Mouse (Mus musculus) gastrocnemius, postnatal 4 days (tissue): ENCODE results near the gene Gm37240. TPM values are rescaled to one million over a fixed set of nuclear protein-coding genes. Genes with fewer than 3 reads are reported as not detected.

Experiments used
- DNase-seq, 2 experiments: peaks; one replicate each; pipeline ENCODE4 v3.0.0; 2021 to 2022; ENCODE audit warnings: low spot score in 2 of 2, mixed read lengths in 2 of 2
- total RNA-seq, 2 experiments: library from RNA; stranded (reverse); gene quantifications; 2 replicates each; pipeline ENCODE4 v1.2.3; 2021

Gene Gm37240
- total RNA-seq, 2 experiments from 2014 or later = 26.2 to 28.4 TPM

GRCm38 (mm10) chr3:84929171-84929570, 958.1 kb downstream of the Gm37240 start:
- DNase-seq = no peak

DNA sequence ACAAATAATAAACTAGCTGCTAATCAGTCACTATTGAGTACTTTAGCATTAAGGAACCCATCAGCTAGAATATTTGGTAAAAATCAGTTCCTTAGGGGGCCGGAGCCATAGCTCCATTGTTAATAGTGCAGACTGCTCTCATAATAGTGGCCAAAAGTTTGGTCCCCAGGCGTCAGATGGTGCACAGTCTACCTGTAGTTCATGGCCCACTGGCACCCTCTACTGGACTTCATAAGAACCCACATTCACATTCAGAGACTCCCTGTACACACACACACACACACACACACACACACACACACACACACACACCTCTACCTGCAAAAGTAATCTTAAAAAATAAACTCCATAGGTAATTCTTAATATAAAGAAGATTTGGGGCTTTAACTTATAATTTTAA, 959.4 kb downstream of the Gm37240 start:
- DNase-seq = no peak

GRCm38 (mm10) chr3:84927168-84927794, 960.0 kb downstream of the Gm37240 start:
- no peak for DNase-seq

- no peak for DNase-seq
Observed at GRCm38 (mm10) chr3:84926140-84926539, 961.2 kb downstream of the Gm37240 start.

- no peak for DNase-seq
Observed at GRCm38 (mm10) chr3:84925229-84925628, 962.1 kb downstream of the Gm37240 start.

DNA sequence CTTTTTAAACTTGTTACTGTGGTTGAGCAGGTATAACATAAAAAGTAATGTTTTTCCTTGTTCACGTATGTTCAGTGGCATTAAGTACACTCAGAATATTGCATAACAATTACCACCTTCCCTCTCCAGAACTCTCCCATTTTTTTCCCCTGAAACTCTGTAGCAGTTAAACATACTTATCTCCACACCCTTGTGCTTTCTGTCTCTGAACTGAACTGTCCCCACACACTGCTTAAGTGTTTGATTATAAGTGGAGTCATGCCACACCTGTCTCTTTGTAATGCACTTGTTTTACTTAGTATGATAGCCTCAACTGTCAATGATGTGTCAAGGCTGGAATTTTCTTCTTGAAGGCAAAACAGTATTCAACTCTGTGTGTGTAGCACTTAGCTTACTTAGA, 963.6 kb downstream of the Gm37240 start:
- no peak for DNase-seq

- DNase-seq = no peak
Observed at GRCm38 (mm10) chr3:84923256-84923655, 964.1 kb downstream of the Gm37240 start.

- DNase-seq = no peak
Observed at GRCm38 (mm10) chr3:84921704-84922420, 965.5 kb downstream of the Gm37240 start.

DNA sequence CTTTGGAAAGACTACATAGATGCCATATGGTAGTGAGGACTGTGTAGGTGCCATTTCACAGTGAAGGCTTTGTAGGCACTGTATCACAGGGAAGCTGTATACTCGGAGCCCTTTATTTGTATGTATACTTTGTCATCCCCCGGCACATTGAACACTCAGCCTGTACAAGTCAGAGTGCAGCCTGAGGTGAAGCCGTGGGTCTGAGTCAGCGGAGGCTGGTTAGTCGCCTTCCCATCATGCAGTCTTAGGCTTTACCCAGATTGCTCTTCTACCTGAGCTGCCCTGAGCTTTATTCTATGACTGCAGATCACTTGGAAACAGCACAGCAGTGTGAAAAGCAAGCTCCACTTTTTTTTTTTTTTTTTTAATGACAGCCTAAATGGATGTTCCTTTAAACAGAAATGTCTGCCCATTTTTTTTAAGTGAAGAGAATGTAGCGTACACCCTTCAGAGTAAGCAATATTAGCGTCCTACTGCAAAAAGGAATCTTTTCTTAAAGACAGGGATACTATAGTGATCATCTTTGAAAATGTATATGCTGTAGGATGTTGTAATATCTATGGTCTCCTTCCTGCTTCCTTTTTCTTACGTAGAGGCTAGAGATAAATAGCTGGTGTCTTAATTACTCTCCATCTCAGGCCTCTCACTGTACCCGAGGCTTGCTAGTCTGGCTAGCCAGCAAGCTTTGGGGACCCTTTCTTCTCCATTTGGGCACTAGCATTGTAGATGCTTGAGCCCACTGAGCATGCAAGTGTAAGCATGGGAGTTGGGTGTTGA, 969.2 kb downstream of the Gm37240 start:
- no peak for DNase-seq

DNA sequence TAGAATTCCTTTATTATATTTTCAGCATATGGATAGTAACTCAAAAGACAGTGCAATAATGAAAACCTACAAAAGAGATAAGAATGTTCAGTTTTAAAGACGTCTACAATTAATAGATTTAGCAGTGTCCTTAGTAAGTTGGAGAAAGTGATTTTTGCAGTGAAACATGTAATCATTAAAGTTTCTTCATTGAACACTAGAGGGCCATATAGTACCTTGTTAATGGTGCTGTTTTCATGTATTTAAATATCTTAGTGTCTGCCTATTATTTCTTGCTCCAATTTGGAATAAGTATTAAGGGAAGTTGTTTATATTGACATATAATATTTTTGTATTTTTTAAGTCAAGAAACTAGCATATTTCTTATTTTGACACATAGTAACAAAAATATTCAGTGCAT, 973.0 kb downstream of the Gm37240 start:
- no peak for DNase-seq

DNA sequence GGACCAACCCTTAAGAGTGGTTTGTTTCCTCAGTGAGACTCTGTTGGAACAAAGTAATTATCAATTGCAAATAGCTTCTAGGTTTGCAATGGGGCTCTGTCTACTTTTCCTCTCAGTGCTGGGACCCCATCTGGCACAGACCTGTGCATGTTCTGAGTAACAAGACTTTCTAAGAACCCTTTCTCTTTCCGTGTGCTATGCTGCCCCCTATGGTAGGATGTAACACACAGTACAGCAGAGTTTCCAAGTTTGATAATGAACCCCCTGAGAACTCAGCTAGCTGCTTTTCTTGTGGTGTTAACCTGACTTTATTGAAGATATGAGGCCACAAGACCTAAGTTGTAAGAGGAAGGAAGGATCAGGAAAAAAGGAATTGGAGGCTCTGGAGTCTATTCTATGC, 980.8 kb downstream of the Gm37240 start:
- no peak for DNase-seq

DNA sequence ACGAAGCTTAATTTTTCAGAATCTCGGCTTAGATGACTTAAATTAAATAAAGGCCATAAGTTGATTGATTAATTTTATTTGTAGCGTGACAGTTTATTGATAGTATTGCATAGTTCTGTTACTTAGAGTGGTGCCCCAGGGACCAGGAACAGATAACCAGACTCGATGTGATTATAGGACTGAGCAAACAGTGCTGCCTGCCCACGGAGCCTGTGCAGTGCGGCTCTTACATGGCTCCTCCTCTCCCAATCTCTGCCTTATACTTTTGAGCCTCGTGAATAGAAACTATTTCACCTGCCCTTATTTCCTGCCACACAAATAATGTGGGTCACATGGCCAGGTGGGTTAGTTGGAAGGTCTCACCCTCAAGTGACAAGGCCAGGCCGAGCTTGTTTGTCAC, 989.4 kb downstream of the Gm37240 start:
- DNase-seq = no peak

- no peak for DNase-seq
Observed at GRCm38 (mm10) chr3:84890983-84891382, 996.3 kb downstream of the Gm37240 start.

DNA sequence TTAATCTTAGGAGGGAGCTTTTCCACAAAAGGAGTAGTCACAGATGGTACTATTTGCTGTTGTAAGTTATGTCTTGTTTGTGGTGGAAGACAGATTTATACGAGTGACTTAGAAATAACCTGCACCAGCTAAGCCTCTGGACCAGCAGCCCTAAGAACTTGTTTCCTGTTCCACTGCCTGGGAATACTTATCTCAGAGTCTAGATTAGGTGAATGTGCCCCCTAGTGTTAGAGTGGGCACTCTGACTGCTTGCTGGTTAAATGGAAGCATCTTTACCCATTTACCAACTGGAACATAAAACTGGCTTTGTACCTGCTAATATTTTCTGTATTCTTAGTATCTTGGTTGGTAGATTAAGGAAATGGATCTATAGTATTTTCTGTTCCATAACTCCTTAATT, 997.7 kb downstream of the Gm37240 start:
- DNase-seq = no peak

DNA sequence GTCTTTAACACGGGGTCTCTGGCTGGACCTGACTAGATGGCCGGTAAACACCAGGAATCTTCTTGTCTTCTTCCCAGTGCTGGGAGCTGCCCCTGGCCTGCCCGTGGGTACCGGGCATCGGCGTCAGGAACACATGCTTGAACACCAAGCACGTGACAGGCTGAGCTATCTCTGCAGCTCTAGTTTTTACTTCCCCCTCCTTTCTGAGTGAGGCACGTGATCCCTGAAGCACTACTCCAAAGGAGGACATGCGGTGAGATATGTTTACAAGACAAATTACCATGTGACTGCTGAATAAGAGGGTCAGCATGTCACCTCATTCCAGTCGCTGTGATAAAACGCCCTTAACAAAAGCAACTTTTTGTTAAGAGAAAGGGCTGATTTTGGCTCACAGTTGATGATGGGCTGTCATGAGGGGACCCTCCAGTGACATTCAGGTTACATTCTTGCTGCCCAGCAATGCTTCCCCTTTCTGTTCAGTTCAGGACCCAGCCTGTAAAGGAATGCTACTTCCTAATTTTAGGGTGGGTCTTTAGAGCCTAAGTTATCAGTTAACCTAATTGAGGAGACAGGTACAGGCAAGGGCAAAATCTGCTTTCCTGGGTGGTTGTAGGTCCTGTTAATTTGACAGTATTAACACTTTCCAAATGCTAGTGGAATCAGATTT, 1003.4 kb downstream of the Gm37240 start:
- DNase-seq = no peak

DNA sequence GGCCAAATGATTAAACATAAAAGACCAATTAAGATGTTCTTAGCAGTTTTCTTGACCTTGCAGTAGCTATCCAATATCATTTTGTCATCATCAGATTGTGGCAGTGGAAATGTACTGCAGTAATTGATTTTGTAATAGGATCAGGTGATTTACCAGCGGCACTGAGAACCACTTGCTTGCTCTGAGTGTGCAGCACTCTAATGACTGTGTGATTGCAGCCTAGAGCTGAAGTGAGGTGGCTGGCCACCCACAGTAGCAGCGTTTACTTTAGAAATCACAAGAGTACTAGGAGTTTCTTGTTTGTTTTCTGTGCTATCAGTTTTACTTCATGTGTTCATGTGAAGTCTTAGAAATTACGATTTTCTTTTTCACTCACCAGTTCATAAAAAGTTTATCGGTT, 1011.1 kb downstream of the Gm37240 start:
- DNase-seq = no peak

- no peak for DNase-seq
Observed at GRCm38 (mm10) chr3:84875306-84875705, 1012.0 kb downstream of the Gm37240 start.

DNA sequence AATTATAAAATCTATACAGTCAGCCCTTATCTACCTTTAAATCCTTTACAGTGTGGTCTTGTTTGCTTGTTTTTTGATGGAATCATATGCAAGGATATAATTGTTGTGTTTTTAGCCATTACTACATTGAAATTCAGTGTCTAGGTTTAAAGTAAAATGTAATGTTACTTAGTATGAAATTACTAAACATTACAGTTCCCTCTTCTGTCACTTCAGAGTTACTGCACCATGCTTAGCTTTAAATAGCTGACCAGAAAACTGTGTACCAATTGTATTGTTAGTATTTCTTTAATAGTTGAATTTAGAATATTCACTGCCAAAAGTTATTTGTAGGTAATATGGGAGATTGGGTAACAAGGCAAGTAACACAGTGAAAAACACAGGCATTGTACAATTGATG, 1017.2 kb downstream of the Gm37240 start:
- no peak for DNase-seq

GRCm38 (mm10) chr3:84867991-84868390, 1019.3 kb downstream of the Gm37240 start:
- no peak for DNase-seq

- no peak for DNase-seq
Observed at GRCm38 (mm10) chr3:84867434-84867975, 1019.8 kb downstream of the Gm37240 start.

DNA sequence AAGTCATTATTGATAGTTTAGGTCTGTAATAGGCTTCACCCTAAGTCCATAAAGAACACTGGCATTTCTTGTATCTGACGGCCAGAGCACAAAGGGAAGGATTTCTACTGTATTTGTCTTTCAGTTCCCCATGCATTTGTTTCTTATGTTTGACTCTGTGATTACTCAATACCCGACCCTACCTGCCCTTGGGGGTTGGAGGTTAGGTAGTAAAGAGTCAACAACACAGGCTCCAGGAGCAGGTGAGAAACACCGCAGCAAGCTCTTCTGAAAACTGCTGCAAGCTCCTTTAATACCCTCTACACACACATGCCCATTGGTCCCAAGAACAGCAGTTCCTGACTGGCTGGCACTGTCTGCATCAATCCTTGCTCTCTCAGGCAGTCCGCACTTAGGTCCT, 1020.5 kb downstream of the Gm37240 start:
- no peak for DNase-seq
